Mouse (Mus musculus): ENCODE results near the gene Alg14.

Gene Alg14

GRCm38 (mm10) chr3:121336234-121336890 lies 44.8 kb downstream of the Alg14 start:
- DNase-seq (ENCODE audit: low spot score), result no peak

- DNase-seq (ENCODE audit: low spot score), result no peak
Observed at GRCm38 (mm10) chr3:121338687-121339086, 47.1 kb downstream of the Alg14 start.

DNA sequence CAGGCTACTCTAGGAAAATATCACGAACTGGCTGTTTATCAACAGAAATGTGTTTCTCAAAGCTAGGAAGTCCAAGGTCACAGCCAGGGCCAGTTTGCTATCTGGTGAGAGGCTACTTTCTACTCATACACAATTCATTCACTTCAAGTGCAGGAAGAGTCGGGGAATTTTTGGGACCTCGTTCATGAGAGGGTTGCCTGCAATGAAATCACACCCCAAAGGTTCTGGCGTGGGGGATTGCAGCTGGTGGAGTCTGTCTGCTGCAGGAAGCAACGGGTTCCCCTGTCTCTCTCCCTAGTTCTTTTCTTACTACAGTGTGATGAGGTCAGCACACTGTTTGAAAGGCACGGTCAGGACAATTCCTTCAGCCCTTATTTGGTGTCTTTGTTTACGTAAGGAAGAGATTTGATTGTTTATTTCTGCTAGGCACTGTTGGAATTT lies 48.8 kb downstream of the Alg14 start:
- no peak for DNase-seq (ENCODE audit: low spot score)

- DNase-seq (ENCODE audit: low spot score), result no peak
Observed at GRCm38 (mm10) chr3:121343224-121343623, 51.7 kb downstream of the Alg14 start.

DNA sequence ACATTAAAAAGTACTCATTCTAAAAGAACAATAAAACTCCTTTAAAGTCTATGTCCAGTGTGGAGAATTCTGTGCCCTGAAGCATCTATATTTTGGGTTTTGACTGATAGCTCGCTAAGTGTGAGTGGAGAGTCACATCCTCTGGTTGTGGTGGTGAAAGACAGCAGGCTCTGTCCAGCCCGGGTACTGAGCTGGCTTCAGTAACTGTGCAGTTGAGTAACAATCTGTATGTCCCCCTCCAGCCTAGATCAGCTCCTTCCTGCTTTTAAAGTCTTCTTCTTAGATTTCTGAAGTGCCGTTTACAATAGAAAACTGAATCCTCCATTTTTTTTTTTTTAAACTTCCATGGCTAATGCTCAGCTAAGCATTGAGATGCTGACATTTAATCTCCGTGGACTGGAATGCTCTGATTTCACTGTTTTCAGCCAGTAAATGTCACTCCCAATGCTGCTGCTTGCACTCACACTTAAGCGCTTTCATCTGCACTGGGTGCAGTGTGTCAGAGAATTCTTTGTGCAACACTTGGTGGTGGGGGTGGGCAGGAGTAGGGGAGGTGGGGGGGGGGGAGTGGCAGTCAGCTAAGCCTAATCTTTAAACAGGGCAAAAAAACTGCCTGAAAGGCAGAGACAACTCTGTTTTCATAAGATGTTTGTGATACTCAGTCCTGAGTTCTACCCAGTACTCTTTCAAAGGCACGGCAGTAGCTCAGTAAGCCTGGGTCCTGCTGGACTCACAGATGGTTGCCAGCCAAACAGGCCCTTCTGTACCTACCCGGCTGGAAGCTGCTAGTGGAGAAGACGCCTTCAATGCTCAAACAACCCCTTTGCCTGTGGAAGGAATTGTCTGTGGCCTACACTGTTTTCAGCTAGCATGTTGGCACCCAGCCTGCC lies 52.7 kb downstream of the Alg14 start:
- no peak for DNase-seq (ENCODE audit: low spot score)

GRCm38 (mm10) chr3:121344951-121345642 lies 53.5 kb downstream of the Alg14 start:
- no peak for DNase-seq (ENCODE audit: low spot score)

DNA sequence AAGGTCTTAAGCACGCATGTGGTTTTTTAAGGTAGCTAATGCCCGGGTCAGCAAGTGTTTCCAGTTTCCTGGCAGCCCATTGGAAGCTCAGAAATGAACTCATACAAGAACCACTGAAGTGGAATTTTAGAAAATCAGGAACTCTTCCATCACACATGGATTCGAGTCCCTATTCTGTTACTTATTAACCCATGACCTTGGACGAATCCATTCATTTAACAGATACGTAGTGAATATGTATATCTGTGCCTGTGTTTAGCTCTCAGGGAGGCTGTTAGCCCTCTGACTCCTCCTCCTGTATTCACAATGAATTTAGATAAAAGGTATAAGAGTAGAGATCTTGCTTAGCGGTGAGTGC lies 54.0 kb downstream of the Alg14 start:
- no peak for DNase-seq (ENCODE audit: low spot score)

DNA sequence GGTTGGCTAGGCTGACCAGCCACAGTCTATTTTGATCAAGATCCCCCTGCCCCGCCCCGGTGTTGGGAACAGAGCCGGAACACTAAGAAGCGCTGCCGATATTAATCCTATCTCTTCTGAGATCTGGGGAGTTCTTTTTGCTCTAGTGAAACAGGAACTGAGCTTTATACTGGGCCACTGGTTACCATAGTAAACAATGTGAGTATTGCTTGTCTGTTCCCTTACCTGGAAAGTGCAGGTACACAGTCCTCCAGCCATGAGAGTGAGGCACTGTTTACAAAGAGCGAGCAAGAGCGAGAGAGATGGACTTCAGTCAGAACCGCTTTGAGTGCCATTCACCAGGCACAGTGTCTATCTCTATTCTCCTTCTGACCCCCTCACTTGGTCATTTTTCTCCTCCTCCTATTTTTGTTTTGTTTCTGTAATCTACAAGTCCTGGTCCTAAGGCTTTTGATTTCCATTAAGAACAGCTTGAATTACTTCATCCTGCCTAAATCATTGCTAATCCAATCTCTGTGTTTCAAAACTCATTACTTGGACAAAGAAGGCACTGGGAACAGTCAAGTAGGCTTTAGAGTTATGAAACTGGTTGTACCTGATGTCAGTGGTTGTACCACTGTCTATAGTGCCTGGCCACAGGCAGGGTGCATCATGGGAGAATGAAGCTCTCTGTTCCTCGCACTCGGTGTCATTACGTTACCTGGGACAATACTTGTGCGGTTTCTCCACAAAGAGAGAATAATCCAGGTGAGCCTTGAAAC lies 55.1 kb downstream of the Alg14 start:
- DNase-seq (ENCODE audit: low spot score), result no peak

- DNase-seq (ENCODE audit: low spot score), result no peak
Observed at GRCm38 (mm10) chr3:121348792-121349191, 57.2 kb downstream of the Alg14 start.

GRCm38 (mm10) chr3:121349334-121350169 lies 58.0 kb downstream of the Alg14 start:
- no peak for DNase-seq (ENCODE audit: low spot score)

- no peak for DNase-seq (ENCODE audit: low spot score)
Observed at GRCm38 (mm10) chr3:121351257-121351656, 59.7 kb downstream of the Alg14 start.

- no peak for DNase-seq (ENCODE audit: low spot score)
Observed at GRCm38 (mm10) chr3:121354281-121354680, 62.7 kb downstream of the Alg14 start.

DNA sequence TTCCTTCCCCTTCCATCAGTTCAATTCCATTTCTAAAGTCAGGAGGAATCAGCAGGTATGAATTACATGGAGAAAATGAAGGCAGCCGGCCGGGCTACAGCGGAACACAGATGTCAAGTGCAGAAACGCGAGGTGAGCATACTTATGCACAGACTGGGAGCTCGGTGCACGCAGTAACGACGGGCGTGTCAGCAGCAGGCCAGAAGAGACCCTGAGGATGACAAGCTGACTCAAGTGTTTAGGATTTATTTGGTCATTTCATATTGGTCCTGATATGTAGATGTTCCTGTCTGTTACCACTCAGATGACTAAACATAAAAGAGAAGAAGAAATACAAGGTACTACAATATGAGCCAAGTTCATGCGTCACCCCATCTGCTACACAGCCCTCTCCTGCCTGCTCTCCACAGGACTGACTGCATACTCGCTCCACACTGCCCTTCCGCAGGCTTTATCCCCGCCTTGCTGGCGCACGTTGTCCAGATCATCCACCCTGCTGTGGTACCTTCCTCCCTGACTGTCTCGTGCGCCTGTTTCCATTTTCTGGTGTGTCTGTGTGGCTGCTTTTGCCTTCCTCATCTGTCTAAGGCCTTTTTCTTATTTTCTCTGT lies 63.4 kb downstream of the Alg14 start:
- no peak for DNase-seq (ENCODE audit: low spot score)

- no peak for DNase-seq (ENCODE audit: low spot score)
Observed at GRCm38 (mm10) chr3:121355569-121355968, 64.0 kb downstream of the Alg14 start.

DNA sequence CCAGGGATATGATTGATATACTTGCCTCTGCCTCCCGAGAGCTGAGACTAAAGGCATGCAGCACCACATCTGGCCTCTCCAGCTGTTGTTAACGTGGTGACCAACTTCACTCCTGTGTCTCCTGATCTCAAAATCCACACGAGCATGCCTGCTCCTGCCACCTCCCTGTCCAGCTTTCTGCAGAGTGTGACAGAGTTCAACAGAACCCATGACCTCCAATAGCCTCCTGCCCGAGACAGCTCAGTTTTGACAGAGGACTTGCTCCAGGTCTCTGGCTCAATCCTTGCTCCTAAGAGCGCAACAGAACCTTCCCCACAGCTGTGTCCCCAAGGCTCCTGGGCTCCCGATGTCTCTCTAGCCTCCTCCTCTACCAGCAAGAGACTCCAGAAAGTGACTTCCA lies 64.5 kb downstream of the Alg14 start:
- DNase-seq (ENCODE audit: low spot score), result no peak

- no peak for DNase-seq (ENCODE audit: low spot score)
Observed at GRCm38 (mm10) chr3:121357030-121357429, 65.5 kb downstream of the Alg14 start.

GRCm38 (mm10) chr3:121358285-121358684 lies 66.7 kb downstream of the Alg14 start:
- DNase-seq (ENCODE audit: low spot score), result no peak

- no peak for DNase-seq (ENCODE audit: low spot score)
Observed at GRCm38 (mm10) chr3:121358850-121359249, 67.3 kb downstream of the Alg14 start.

GRCm38 (mm10) chr3:121359272-121359671 lies 67.7 kb downstream of the Alg14 start:
- DNase-seq (ENCODE audit: low spot score), result no peak

DNA sequence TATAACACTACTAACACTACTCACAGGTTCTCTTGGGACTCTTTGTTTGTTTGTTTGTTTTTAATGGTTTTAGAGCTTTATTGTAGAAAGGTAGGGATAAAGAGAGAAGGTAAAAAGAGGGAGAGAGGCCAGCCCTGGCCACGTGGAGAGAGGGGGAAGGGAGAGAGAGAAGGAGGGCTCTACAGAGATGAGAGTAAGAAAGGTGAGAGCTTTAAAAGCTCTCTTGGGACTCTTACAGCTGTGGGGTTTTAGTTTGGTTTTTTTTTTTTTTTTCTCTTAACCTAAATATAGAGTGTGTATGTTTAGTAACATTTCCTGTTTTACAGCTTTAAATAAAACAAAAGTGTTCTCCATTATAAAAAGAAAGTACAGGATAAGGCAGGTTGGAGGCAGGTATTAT lies 70.4 kb downstream of the Alg14 start:
- no peak for DNase-seq (ENCODE audit: low spot score)

DNA sequence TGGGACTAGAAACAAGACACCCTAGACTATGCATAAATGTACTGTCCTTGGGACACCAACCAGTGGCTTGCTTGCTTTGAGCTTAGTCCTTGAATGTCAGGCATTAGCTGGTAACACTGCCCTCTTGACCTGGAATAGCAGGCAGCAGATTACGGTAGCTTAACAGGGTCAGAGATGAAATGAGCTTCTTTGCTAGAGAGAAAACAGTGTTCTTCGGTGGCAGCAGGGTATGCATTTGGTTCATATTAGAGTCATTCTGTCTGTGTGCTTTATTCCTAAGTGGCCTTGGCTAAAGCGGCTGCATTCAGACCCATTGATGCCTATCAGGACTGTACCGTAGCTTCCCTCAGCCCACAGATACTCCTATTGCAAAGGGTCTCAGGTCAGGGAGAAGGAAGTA lies 72.8 kb downstream of the Alg14 start:
- no peak for DNase-seq (ENCODE audit: low spot score)

Measured in testis, postnatal 10 days (tissue).